8 mouse cellular contexts compared by ENCODE assay signal in the genomic region with DNA sequence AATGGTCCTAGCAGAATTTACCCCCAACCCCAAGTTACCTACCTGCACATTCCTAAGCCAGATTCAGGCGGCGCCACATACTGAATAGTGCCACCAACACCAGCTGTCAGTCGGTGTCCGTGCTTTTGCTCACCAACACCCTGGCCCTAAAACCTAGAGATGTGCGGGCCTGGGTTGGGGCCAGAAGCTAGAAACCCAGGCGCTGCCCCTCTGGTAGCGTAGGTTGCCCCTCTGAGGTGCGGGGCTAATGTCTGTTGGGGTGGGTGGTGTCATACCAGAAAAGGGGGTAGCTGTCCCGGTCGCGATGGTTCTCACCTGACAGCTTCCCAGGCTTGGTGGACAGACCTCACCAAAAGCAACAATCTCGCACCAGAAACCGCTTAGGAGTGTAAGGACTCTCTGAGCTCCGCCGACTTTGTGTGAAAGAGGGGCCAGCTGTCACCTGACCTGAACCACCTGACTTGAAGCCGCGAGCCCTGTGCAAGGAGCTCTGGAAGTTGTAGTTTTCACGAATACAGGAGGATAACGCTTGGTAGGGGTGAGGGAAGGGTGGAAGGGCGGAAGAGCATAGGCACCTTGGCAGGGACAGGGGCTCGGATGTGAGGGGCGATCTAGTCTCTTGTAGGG. TPM values are rescaled to one million over a fixed set of nuclear protein-coding genes. Genes with fewer than 3 reads are reported as not detected.
DNase-seq lines count a peak whose midpoint lies in the region; ATAC-seq and TF ChIP-seq lines count a peak whose summit lies in the region.

A gene (minus strand): TSS at position 440 of the 627 bp plus-strand sequence.

- H3K27me3 ChIP-seq in MEL (ENCODE audit: control insufficient read depth in 1 of 2, insufficient read depth in 2 of 2, low read length in 2 of 2): no peaks in the 10 kb centered on the region

- peak; percentile 83 for ATAC-seq in neutrophil, adult 5-6 weeks (ENCODE audit: extremely low read depth, insufficient number of reproducible peaks, low FRiP score, poor library complexity, severe bottlenecking)

- TF ChIP-seq RAD21 in MEL (IDR thresholded peaks at IDR 0.05; ENCODE audit: low read depth, low read length): no peak

- TF ChIP-seq EP300 in MEL (IDR thresholded peaks at IDR 0.05; ENCODE audit: low read depth in 1 of 2, low read length in 2 of 2): 0 out of 4 replicates have a peak, but pooled peaks of 1 of the 2 experiments have one; percentile 17

- peak within 1 kb of the TSS; percentile 66 to 86 for H3K4me3 ChIP-seq in MEL (ENCODE audit: control insufficient read depth in 1 of 2, insufficient read depth in 1 of 2, low read depth in 2 of 2, low read length in 2 of 2)
- H3K4me3 ChIP-seq in bone marrow macrophage, adult 2 months (ENCODE audit: insufficient read depth, low read length): peak within 1 kb of the TSS; percentile 96
- H3K4me3 ChIP-seq in layer of hippocampus, adult 2 months: peak within 1 kb of the TSS; percentile 94

- peak within 1 kb of the TSS; percentile 68 for H3K9ac ChIP-seq in MEL (ENCODE audit: control insufficient read depth, low read depth, low read length, poor library complexity, severe bottlenecking)

- TF ChIP-seq POLR2A in MEL (IDR thresholded peaks at IDR 0.05; ENCODE audit: control insufficient read depth in 1 of 2, insufficient read depth in 1 of 2, low read depth in 1 of 2, low read length in 2 of 2, poor library complexity in 1 of 2): peak; percentile 17 to 45; a peak in 1 of 4 replicates
- no peak for TF ChIP-seq POLR2A in bone marrow macrophage, adult 2 months (IDR thresholded peaks at IDR 0.05; ENCODE audit: borderline replicate concordance, low read depth, low read length)

- TF ChIP-seq CTCF in MEL (IDR thresholded peaks at IDR 0.05 in 2 of 3, conservative IDR thresholded peaks at IDR 0.05 in 1 of 3; ENCODE audit: control insufficient read depth in 1 of 3, insufficient read depth in 1 of 3, low read depth in 2 of 3, low read length in 3 of 3, poor library complexity in 1 of 3, severe bottlenecking in 1 of 3): no peak
- no peak; the same call in 1 of the 2 replicates for TF ChIP-seq CTCF in bone marrow macrophage, adult 2 months (IDR thresholded peaks at IDR 0.05; ENCODE audit: low read depth, low read length)
- TF ChIP-seq CTCF in layer of hippocampus, adult 2 months (conservative IDR thresholded peaks at IDR 0.05): no peak; the same call in 1 of the 2 replicates

- H3K36me3 ChIP-seq in MEL (ENCODE audit: control insufficient read depth in 1 of 2, insufficient read depth in 2 of 2, low read length in 2 of 2): peaks cover 0 to 3% of the 10 kb centered on the region in 2 experiments; a peak in 1 of 4 replicates

- peak; percentile 96 for DNase-seq in MEL (ENCODE audit: low read depth, low spot score)
- peak; percentile 86 for DNase-seq in fibroblast of lung, adult 2 months (ENCODE audit: low read depth)
- DNase-seq in heart, postnatal 14 days: no peak
- DNase-seq in layer of hippocampus, adult 2 months (ENCODE audit: low spot score in 2 of 2): peak; percentile 78 to 92
- DNase-seq in lung, adult 18-20 months: peak; percentile 89
- DNase-seq in B cell, adult 2 months: no peak

- H3K27ac ChIP-seq in MEL (ENCODE audit: control insufficient read depth, low read depth, low read length): peak within 1 kb of the TSS; percentile 8; the same call in 1 of the 2 replicates
- H3K27ac ChIP-seq in bone marrow macrophage, adult 2 months (ENCODE audit: insufficient read depth, low read depth, low read length): peak within 1 kb of the TSS; percentile 64
- peak within 1 kb of the TSS; percentile 97 for H3K27ac ChIP-seq in layer of hippocampus, adult 2 months

- no peaks in the 10 kb centered on the region; the same call in 1 of the 2 replicates for H3K79me2 ChIP-seq in MEL (ENCODE audit: control insufficient read depth, insufficient read depth, low read length, poor library complexity)

- 0 out of 4 replicates have a peak, but pooled peaks cover 0 to 2% of the 10 kb centered on the region in 2 experiments for H3K4me1 ChIP-seq in MEL (ENCODE audit: control insufficient read depth in 1 of 2, insufficient read depth in 2 of 2, low read length in 2 of 2)
- H3K4me1 ChIP-seq in bone marrow macrophage, adult 2 months (ENCODE audit: control insufficient read depth, insufficient read depth, low read length): peaks cover 40% of the 10 kb centered on the region

- intact Hi-C loops in heart, postnatal 14 days (cut with DNase I): no loop called here

- no peaks in the 10 kb centered on the region for H3K9me3 ChIP-seq in MEL (replicated peaks; ENCODE audit: insufficient read depth, low read length)

TF ChIP-seq in MEL, 35 proteins besides CTCF, POLR2A, EP300 and RAD21:
- TF ChIP-seq TCF12 (IDR thresholded peaks at IDR 0.05; ENCODE audit: low read depth, low read length): no peak; the same call in 1 of the 2 replicates
- 0 out of 2 replicates have a peak, but pooled peaks have one; percentile 40 for TF ChIP-seq POLR2AphosphoS2 (IDR thresholded peaks at IDR 0.05; ENCODE audit: low read length)
- TF ChIP-seq E2F4 (IDR thresholded peaks at IDR 0.05; ENCODE audit: borderline replicate concordance, low read depth, low read length): peak; percentile 19; the same call in 1 of the 2 replicates
- no peak for TF ChIP-seq GABPA (IDR thresholded peaks at IDR 0.05; ENCODE audit: low read depth, low read length)
- TF ChIP-seq HCFC1 (IDR thresholded peaks at IDR 0.05; ENCODE audit: low read depth, low read length): peak; percentile 98
- peak; percentile 94 to 99 for TF ChIP-seq USF2 (IDR thresholded peaks at IDR 0.05; ENCODE audit: borderline replicate concordance in 1 of 2, insufficient read depth in 1 of 2, low read depth in 1 of 2, low read length in 2 of 2)
- no peak for TF ChIP-seq UBTF (IDR thresholded peaks at IDR 0.05; ENCODE audit: borderline replicate concordance, insufficient read depth, low read depth, low read length)
- no peak for TF ChIP-seq ZKSCAN1 (IDR thresholded peaks at IDR 0.05; ENCODE audit: low read depth, low read length)
- peak; percentile 49 for TF ChIP-seq CHD2 (IDR thresholded peaks at IDR 0.05; ENCODE audit: low read length)
- TF ChIP-seq MAZ (IDR thresholded peaks at IDR 0.05; ENCODE audit: low read depth, low read length): peak; percentile 57; the same call in 1 of the 2 replicates
- TF ChIP-seq MAFK (IDR thresholded peaks at IDR 0.05; ENCODE audit: borderline replicate concordance, low read depth, low read length): no peak
- peak; percentile 86 for TF ChIP-seq KAT2A (conservative IDR thresholded peaks at IDR 0.05; ENCODE audit: low read depth, low read length)
- no peak for TF ChIP-seq POLR2AphosphoS5 (IDR thresholded peaks at IDR 0.05; ENCODE audit: borderline replicate concordance, low read depth, low read length)
- TF ChIP-seq USF1 (IDR thresholded peaks at IDR 0.05; ENCODE audit: low read depth, low read length): peak; percentile 98
- peak; percentile 65 for TF ChIP-seq TBP (IDR thresholded peaks at IDR 0.05; ENCODE audit: low read depth, low read length)
- peak; percentile 39; the same call in 1 of the 2 replicates for TF ChIP-seq ETS1 (IDR thresholded peaks at IDR 0.05; ENCODE audit: low read depth, low read length)
- no peak for TF ChIP-seq CHD1 (IDR thresholded peaks at IDR 0.05; ENCODE audit: low read depth, low read length)
- TF ChIP-seq MAX (IDR thresholded peaks at IDR 0.05; ENCODE audit: low read length): no peak; the same call in 1 of the 2 replicates
- TF ChIP-seq ZMIZ1 (IDR thresholded peaks at IDR 0.05; ENCODE audit: low read depth, low read length): peak; percentile 54; the same call in 1 of the 2 replicates
- TF ChIP-seq SIN3A (IDR thresholded peaks at IDR 0.05; ENCODE audit: low read length): peak; percentile 98
- TF ChIP-seq MYC (IDR thresholded peaks at IDR 0.05; ENCODE audit: low read depth, low read length): peak; percentile 25; the same call in 1 of the 2 replicates
- no peak for TF ChIP-seq MYB (IDR thresholded peaks at IDR 0.05; ENCODE audit: low read depth, low read length)
- peak; percentile 71; the same call in 1 of the 2 replicates for TF ChIP-seq MXI1 (IDR thresholded peaks at IDR 0.05; ENCODE audit: low read depth, low read length)
- peak; percentile 50; the same call in 1 of the 2 replicates for TF ChIP-seq NELFE (IDR thresholded peaks at IDR 0.05; ENCODE audit: low read depth, low read length)
- 0 out of 2 replicates have a peak, but pooled peaks have one; percentile 55 for TF ChIP-seq ELF1 (IDR thresholded peaks at IDR 0.05; ENCODE audit: low read depth, low read length)
TF ChIP-seq in MEL: peak in this region for 16.

RNA-seq across cellular contexts. Expression of the gene that starts here (rescaled TPM):
- 5.1 and 5.4 TPM in 2 replicates for total RNA-seq in MEL (2012; rRNA removed)
- 1 to 10 TPM in 1 of 2 experiments, not detected in 1; 9.4 TPM for polyA plus RNA-seq in MEL (2012; ENCODE audit: insufficient read depth in 1 of 2, insufficient read length in 2 of 2, low read depth in 1 of 2, low replicate concordance in 2 of 2, missing spikeins in 1 of 2)
- polyA plus RNA-seq in bone marrow macrophage, adult 2 months (2012; ENCODE audit: insufficient read depth, insufficient read length, missing spikeins): 48.2 and 49.7 TPM in 2 replicates
- 10 to 100 TPM; 11.3 to 11.7 TPM for total RNA-seq in heart, postnatal 14 days (2021)
- total RNA-seq in layer of hippocampus, adult 2 months (2021): 10 to 100 TPM; 20.1 to 23.2 TPM
- total RNA-seq in neutrophil, adult 5-6 weeks (2017): 15.7 and 19.0 TPM in 2 replicates

Comparison
In these comparisons a context has a peak if more than half of its experiments do, and no peak if none do; other contexts are left out.
1. DNase-seq: peak in MEL (single experiment), fibroblast of lung, adult 2 months (single experiment), layer of hippocampus, adult 2 months (2 of 2) and lung, adult 18-20 months (2 of 2); none in heart, postnatal 14 days (0 of 2) and B cell, adult 2 months (0 of 2).
2. H3K27ac ChIP-seq: peak in every context shown above with its lines; median percentile 97 in layer of hippocampus, adult 2 months; 64 in bone marrow macrophage, adult 2 months; 8 in MEL.
3. Peak in every context shown above with its lines, with median percentiles within 50 percentile points of each other: H3K4me3 ChIP-seq.